Mouse (Mus musculus) heart, embryonic 15.5 days (tissue): ENCODE measurements around the gene Utp4. TPM values are rescaled to one million over a fixed set of nuclear protein-coding genes. Genes with fewer than 3 reads are reported as not detected.

Source experiments
- polyA plus RNA-seq: library from polyadenylated mRNA; unstranded; fragments of >200 nt; fragmentation: Nextera tagmentation; extraction: Ambion mirVana; gene quantifications from 2 replicates; pipeline ENCODE4 v1.2.1, GENCODE M21; 2015

Gene Utp4
- polyA plus RNA-seq, 1 experiment from 2014 or later: 36.4 TPM

Other genes with a start within 250 kb of the Utp4 start
- 6.7 and 8.6 TPM in 2 replicates for gene Tango6, start 210.6 kb upstream of the Utp4 start, polyA plus RNA-seq
- gene Has3, start 23.4 kb upstream of the Utp4 start, polyA plus RNA-seq: 0.14 and 0.27 TPM in 2 replicates
- gene Sntb2, start 42.1 kb downstream of the Utp4 start, polyA plus RNA-seq: 12.6 and 15.8 TPM in 2 replicates
- 52.8 and 57.3 TPM in 2 replicates for gene Vps4a, start 137.6 kb downstream of the Utp4 start, polyA plus RNA-seq
- 42.3 and 49.8 TPM in 2 replicates for gene Pdf, start 155.0 kb downstream of the Utp4 start, polyA plus RNA-seq
- 25.1 and 28.9 TPM in 2 replicates for gene Cog8, start 163.1 kb downstream of the Utp4 start, polyA plus RNA-seq
- 46.8 and 54.4 TPM in 2 replicates for gene Nip7, start 163.2 kb downstream of the Utp4 start, polyA plus RNA-seq
- gene Tmed6, start 172.0 kb downstream of the Utp4 start, polyA plus RNA-seq: not detected in 2 replicates
- 9.5 and 10.4 TPM in 2 replicates for gene Terf2, start 202.9 kb downstream of the Utp4 start, polyA plus RNA-seq